Mouse (Mus musculus): ENCODE data around the gene Carmil2.

Carmil2 gene

DNA sequence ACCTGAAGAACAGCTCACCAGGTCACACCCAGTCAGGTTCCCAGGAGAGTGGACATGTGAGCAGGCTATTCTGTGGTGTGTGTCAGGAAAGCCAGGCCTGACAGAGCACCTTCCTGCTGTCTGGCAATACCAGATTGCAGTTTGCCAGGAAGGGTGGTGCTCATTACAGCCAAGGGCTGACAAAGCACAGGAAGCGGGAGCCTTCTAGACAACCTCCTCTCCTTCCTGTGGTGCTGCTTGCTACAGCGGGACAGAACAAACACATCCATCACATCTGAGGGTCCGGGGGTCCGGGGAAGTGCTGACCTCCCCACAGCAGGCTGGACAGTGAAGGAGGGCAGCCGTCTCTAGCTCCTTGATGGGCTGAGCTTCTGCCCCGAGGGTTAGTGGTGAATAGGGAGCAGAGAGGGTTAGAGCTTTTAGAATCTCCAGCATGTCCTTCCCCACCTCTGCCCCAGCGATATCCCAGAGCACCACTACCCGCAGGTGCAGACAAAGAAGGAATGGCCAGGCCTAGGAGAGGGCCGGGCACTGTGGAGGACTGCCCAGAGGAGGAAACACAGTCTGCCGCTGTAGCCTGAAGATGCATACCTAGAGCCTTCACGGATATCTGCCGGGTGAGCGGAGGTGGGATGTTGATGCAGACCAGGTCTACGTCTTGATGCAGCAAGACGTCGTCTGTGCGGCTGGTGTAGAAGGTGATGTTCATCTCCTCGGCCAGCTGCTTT, 41.5 kb downstream of the Carmil2 start:
- no peak for DNase-seq (ENCODE audit: low read depth, low spot score)

DNA sequence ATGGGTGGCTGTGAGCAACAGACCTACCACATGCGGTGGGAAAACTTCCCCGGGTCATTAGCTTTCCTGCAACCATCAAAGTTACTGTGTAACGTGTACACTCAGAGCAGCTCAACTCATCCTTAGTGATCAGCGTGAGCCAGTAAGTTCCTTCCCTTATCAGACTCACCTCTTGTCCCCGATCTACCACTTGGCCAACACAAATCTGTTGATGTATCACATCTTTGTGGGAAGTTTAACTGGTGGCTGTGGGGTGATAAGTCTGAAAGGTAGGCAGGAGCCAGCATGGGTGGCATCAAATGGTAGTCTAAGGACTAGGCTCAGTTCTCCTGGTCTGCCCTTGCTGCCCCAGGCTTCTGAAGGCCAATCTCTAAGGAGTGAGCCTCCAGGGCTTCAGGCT, 46.1 kb downstream of the Carmil2 start:
- DNase-seq (ENCODE audit: low read depth, low spot score): no peak
- Histone ChIP-seq H3K27me3 (ENCODE audit: control insufficient read depth, insufficient read depth, low read length, poor library complexity, severe bottlenecking) (no peaks in the 10 kb centered on the region), H3K36me3 (ENCODE audit: control insufficient read depth, insufficient read depth, low read length, poor library complexity, severe bottlenecking) (no peaks in the 10 kb centered on the region)

More for the DNA sequence above, 41.5 kb downstream of the Carmil2 start:
- Histone ChIP-seq H3K27me3 (ENCODE audit: control insufficient read depth, insufficient read depth, low read length, poor library complexity, severe bottlenecking) (no peaks in the 10 kb centered on the region), H3K36me3 (ENCODE audit: control insufficient read depth, insufficient read depth, low read length, poor library complexity, severe bottlenecking) (no peaks in the 10 kb centered on the region)

DNA sequence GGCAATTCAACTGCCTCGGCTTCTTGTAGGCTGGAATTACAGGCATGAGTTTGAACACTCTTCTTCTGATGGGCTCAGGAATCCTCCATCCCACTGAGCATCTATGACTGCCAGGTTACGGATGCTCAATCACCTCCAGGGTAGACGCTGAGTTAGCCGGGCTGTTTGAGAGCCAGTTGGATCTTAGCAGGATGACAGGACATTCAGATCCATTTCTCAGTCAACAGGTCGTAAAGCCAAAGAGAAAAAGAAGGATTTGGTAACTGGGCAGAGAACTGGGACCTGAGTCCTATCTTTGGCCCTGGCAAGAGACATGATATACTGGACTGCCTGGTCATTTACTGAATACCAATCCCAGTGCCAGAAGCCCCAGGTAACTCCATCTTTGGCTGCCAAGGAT, 53.1 kb downstream of the Carmil2 start:
- H3K36me3 ChIP-seq (ENCODE audit: control insufficient read depth, insufficient read depth, low read length, poor library complexity, severe bottlenecking): no peaks in the 10 kb centered on the region
- DNase-seq (ENCODE audit: low read depth, low spot score): no peak
- H3K27me3 ChIP-seq (ENCODE audit: control insufficient read depth, insufficient read depth, low read length, poor library complexity, severe bottlenecking): no peaks in the 10 kb centered on the region

DNA sequence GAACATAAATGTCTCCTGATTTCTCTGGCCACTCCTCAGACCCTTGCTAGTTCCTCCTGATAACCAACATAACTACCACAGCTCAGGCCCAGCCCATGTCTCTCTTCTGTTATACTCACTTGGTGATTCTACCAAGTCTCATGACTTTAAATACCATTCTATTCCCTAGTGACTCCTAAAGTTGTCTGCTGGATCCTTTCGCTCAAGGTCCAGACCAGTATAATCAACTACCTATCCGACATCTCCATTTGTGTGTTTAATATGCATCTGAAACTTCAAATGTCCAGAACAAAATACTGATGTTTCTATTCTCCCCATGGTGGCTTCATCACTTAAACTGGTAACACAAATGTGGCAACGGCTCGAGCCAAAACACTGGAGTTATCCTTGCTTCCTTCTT, 57.2 kb downstream of the Carmil2 start:
- Histone ChIP-seq H3K27me3 (ENCODE audit: control insufficient read depth, insufficient read depth, low read length, poor library complexity, severe bottlenecking) (no peaks in the 10 kb centered on the region), H3K36me3 (ENCODE audit: control insufficient read depth, insufficient read depth, low read length, poor library complexity, severe bottlenecking) (no peaks in the 10 kb centered on the region)
- DNase-seq (ENCODE audit: low read depth, low spot score): no peak
